Mouse (Mus musculus): ENCODE measurements around the gene Ccm2. TPM values are rescaled to one million over a fixed set of nuclear protein-coding genes. Genes with fewer than 3 reads are reported as not detected.

The Ccm2 gene
- polyA plus RNA-seq, 1 experiment from 2014 or later = 95.8 TPM

GRCm38 (mm10) chr11:6601649-6602480 is 55.2 kb downstream of the Ccm2 start:
- Histone ChIP-seq H3K27me3 (peaks cover 7% of the 10 kb centered on the region; the same call in 1 of the 2 replicates), H3K4me2 (replicated peaks) (no peak overlapping the region), H3K36me3 (peaks cover 44% of the 10 kb centered on the region), H3K9me3 (replicated peaks) (no peaks in the 10 kb centered on the region), H3K4me1 (peaks cover 85% of the 10 kb centered on the region), H3K4me3 (no peak overlapping the region), H3K27ac (no peak overlapping the region), H3K9ac (peak overlapping the region; percentile 45; the same call in 1 of the 2 replicates)
- WGBS = 80% methylated on average over 20 of the region's 20 CpGs
- no peak for ATAC-seq (ENCODE audit: low FRiP score)

- H3K27ac ChIP-seq = no peak overlapping the region
- peak overlapping the region; percentile 76 for H3K4me2 ChIP-seq (replicated peaks)
- H3K4me3 ChIP-seq = peak overlapping the region; percentile 59
- no peak for ATAC-seq (ENCODE audit: low FRiP score)
- peaks cover 7% of the 10 kb centered on the region; the same call in 1 of the 2 replicates for H3K27me3 ChIP-seq
- H3K9me3 ChIP-seq (replicated peaks) = no peaks in the 10 kb centered on the region
- H3K4me1 ChIP-seq = peaks cover 83% of the 10 kb centered on the region
- peak overlapping the region; percentile 45 for H3K9ac ChIP-seq
- peaks cover 36% of the 10 kb centered on the region for H3K36me3 ChIP-seq
- 84% methylated on average over 9 of the region's 9 CpGs for WGBS
These were observed 56.0 kb downstream of the Ccm2 start for GRCm38 (mm10) chr11:6602662-6603061.

DNA sequence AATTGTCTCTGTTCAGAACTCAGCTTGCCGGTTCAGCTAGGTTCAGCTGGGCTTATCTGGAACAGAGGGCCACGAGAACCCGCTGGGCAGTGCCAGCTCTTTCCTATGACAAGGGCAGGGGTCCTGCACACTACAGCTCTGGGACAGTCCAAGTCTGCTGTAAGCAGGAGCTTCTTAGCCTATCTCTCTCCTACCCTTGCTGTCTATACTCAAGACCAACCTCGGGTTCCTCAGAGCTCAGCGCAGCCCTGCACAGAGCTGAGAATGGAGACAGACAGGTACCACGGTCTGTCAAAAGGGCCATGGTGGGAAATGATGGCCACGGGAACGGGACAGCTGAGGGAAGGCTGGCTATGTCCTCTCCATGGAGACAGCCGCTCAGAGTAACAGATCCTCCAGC is 56.5 kb downstream of the Ccm2 start:
- no peak for ATAC-seq (ENCODE audit: low FRiP score)
- Histone ChIP-seq H3K27me3 (peaks cover 7% of the 10 kb centered on the region; the same call in 1 of the 2 replicates), H3K9ac (0 out of 2 replicates have a peak overlapping the region, but pooled peaks have one; percentile 82), H3K36me3 (peaks cover 30% of the 10 kb centered on the region), H3K4me3 (peak overlapping the region; percentile 59), H3K27ac (peak overlapping the region; percentile 97; the same call in 1 of the 2 replicates), H3K9me3 (replicated peaks) (no peaks in the 10 kb centered on the region), H3K4me1 (peaks cover 77% of the 10 kb centered on the region), H3K4me2 (replicated peaks) (peak overlapping the region; percentile 76)
- 80% methylated on average over 9 of the region's 9 CpGs for WGBS

GRCm38 (mm10) chr11:6603887-6604603 is 57.4 kb downstream of the Ccm2 start:
- peaks cover 7% of the 10 kb centered on the region; the same call in 1 of the 2 replicates for H3K27me3 ChIP-seq
- WGBS = 20% methylated on average over 12 of the region's 12 CpGs
- peak overlapping the region; percentile 82 for H3K9ac ChIP-seq
- peak overlapping the region; percentile 59 for H3K4me3 ChIP-seq
- peak overlapping the region; percentile 76 for H3K4me2 ChIP-seq (replicated peaks)
- H3K9me3 ChIP-seq (replicated peaks) = no peaks in the 10 kb centered on the region
- H3K27ac ChIP-seq = peak overlapping the region; percentile 97
- H3K4me1 ChIP-seq = peaks cover 69% of the 10 kb centered on the region
- peaks cover 29% of the 10 kb centered on the region for H3K36me3 ChIP-seq
- ATAC-seq (ENCODE audit: low FRiP score) = peak; percentile 41

GRCm38 (mm10) chr11:6604604-6604936 is 57.9 kb downstream of the Ccm2 start:
- Histone ChIP-seq H3K9me3 (replicated peaks) (no peaks in the 10 kb centered on the region), H3K4me1 (peaks cover 64% of the 10 kb centered on the region), H3K27ac (peak overlapping the region; percentile 97), H3K4me3 (peak overlapping the region; percentile 59), H3K27me3 (peaks cover 7% of the 10 kb centered on the region; the same call in 1 of the 2 replicates), H3K4me2 (replicated peaks) (peak overlapping the region; percentile 76), H3K36me3 (peaks cover 29% of the 10 kb centered on the region), H3K9ac (peak overlapping the region; percentile 82)
- ATAC-seq (ENCODE audit: low FRiP score) = no peak

GRCm38 (mm10) chr11:6605021-6605481 is 58.4 kb downstream of the Ccm2 start:
- H3K9me3 ChIP-seq (replicated peaks) = no peaks in the 10 kb centered on the region
- peak overlapping the region; percentile 97 for H3K27ac ChIP-seq
- peak overlapping the region; percentile 82 for H3K9ac ChIP-seq
- peaks cover 59% of the 10 kb centered on the region for H3K4me1 ChIP-seq
- H3K27me3 ChIP-seq = peaks cover 7% of the 10 kb centered on the region; the same call in 1 of the 2 replicates
- peak overlapping the region; percentile 76 for H3K4me2 ChIP-seq (replicated peaks)
- peaks cover 28% of the 10 kb centered on the region for H3K36me3 ChIP-seq
- no peak; the same call in none of the 2 replicates for ATAC-seq (ENCODE audit: low FRiP score)
- WGBS = 13% methylated on average over 13 of the region's 13 CpGs
- peak overlapping the region; percentile 59 for H3K4me3 ChIP-seq

DNA sequence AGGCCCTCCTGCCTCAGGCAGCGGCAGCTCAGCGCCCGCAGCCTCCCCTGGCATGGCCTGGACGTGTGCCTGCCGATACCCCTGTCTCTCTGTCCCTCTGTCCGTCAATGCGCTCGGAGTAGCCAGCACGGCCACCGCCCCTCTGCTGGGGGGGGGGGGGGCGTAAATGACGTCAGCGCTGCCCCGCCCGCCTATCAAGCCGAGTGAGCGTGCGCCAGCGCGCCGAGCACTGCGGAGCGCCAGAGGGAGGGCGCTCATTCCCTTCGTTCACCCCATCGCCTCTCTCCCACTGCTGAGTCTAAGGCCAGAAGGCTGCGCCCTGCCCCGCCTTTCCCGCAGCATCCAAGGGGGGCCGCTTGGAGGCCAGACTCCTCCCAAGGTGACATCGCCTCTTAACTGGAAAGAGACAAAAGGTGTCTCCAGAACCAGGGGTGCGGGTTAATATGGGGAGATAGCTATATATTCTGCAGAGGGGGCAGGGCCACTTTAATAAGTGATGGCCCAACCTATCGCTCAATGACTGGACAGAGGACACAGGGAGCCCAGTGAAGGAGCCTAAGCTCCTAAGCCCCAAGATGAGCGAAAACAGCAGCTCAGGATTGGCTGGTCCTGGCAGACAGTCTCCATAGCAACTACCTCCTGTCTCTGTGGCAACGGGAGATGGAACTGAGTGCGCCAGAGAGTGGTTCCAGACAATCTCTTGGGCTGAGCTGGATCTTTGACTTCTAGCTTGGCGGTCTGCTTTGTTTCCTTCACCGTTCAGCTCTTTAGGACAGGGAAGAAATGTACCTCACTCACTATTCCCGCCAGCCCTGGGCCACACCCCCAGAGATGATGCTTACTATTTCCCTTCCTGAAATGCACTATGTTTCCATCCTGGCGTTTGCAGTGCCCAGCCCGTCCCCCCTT is 59.1 kb downstream of the Ccm2 start, which contains the start of gene Nacad:
Nacad (minus strand) TSS at position 563 of the 909 bp plus-strand sequence.
- Histone ChIP-seq H3K27me3 (peaks cover 7% of the 10 kb centered on the region; the same call in 1 of the 2 replicates), H3K4me1 (peaks cover 52% of the 10 kb centered on the region), H3K36me3 (peaks cover 25% of the 10 kb centered on the region), H3K27ac (peak within 1 kb of the TSS; percentile 97), H3K9me3 (replicated peaks) (no peaks in the 10 kb centered on the region), H3K4me3 (peak within 1 kb of the TSS; percentile 59), H3K4me2 (replicated peaks) (peak within 1 kb of the TSS; percentile 76), H3K9ac (peak within 1 kb of the TSS; percentile 82)
- WGBS = 4% methylated on average over 33 of the region's 41 CpGs
- peak; percentile 93 for ATAC-seq (ENCODE audit: low FRiP score)

GRCm38 (mm10) chr11:6615250-6616205 is 68.8 kb downstream of the Ccm2 start:
- Histone ChIP-seq H3K27me3 (no peaks in the 10 kb centered on the region), H3K9ac (no peak overlapping the region), H3K27ac (no peak overlapping the region), H3K9me3 (replicated peaks) (no peaks in the 10 kb centered on the region), H3K4me2 (replicated peaks) (no peak overlapping the region), H3K4me1 (no peaks in the 10 kb centered on the region), H3K4me3 (no peak overlapping the region), H3K36me3 (peaks cover 80% of the 10 kb centered on the region)
- 92% methylated on average over 12 of the region's 12 CpGs for WGBS
- ATAC-seq (ENCODE audit: low FRiP score) = no peak

- Histone ChIP-seq H3K36me3 (peaks cover 56% of the 10 kb centered on the region), H3K4me3 (no peak overlapping the region), H3K9ac (peak overlapping the region; percentile 41), H3K9me3 (replicated peaks) (no peaks in the 10 kb centered on the region), H3K27ac (no peak overlapping the region), H3K4me1 (peaks cover 29% of the 10 kb centered on the region), H3K27me3 (no peaks in the 10 kb centered on the region), H3K4me2 (replicated peaks) (no peak overlapping the region)
- WGBS = 91% methylated on average over 10 of the region's 10 CpGs
- no peak for ATAC-seq (ENCODE audit: low FRiP score)
These were observed 77.0 kb downstream of the Ccm2 start for GRCm38 (mm10) chr11:6623704-6624103.

GRCm38 (mm10) chr11:6624619-6625382 is 78.1 kb downstream of the Ccm2 start:
- Histone ChIP-seq H3K9me3 (replicated peaks) (no peaks in the 10 kb centered on the region), H3K4me3 (peak overlapping the region; percentile 76), H3K27ac (no peak overlapping the region), H3K9ac (peak overlapping the region; percentile 71), H3K4me1 (peaks cover 29% of the 10 kb centered on the region), H3K27me3 (no peaks in the 10 kb centered on the region), H3K36me3 (peaks cover 45% of the 10 kb centered on the region), H3K4me2 (replicated peaks) (peak overlapping the region; percentile 57)
- no peak for ATAC-seq (ENCODE audit: low FRiP score)
- WGBS = 72% methylated on average over 14 of the region's 14 CpGs

Data from hindbrain, embryonic 12.5 days (tissue).